Mouse (Mus musculus): ENCODE results near the gene Cpm.
"Not testable (repeated sequence)": the region's sequence is repeated elsewhere in the genome, so short reads cannot be mapped to it uniquely, and the experiment has no call there.

Gene Cpm

GRCm38 (mm10) chr10:117729139-117729814 is 100.0 kb downstream of the Cpm start:
- no peak for DNase-seq (ENCODE audit: extremely low read depth, insufficient read length, low spot score)

- DNase-seq (ENCODE audit: extremely low read depth, insufficient read length, low spot score) = no peak
These were observed 100.8 kb downstream of the Cpm start for GRCm38 (mm10) chr10:117730140-117730539.

GRCm38 (mm10) chr10:117730637-117731203 is 101.4 kb downstream of the Cpm start:
- DNase-seq (ENCODE audit: extremely low read depth, insufficient read length, low spot score) = no peak

GRCm38 (mm10) chr10:117731244-117732101 is 102.2 kb downstream of the Cpm start:
- peak; percentile 47 for DNase-seq (ENCODE audit: extremely low read depth, insufficient read length, low spot score)

GRCm38 (mm10) chr10:117732184-117732583 is 102.9 kb downstream of the Cpm start:
- DNase-seq (ENCODE audit: extremely low read depth, insufficient read length, low spot score) = no peak

GRCm38 (mm10) chr10:117732962-117733592 is 103.8 kb downstream of the Cpm start:
- no peak for DNase-seq (ENCODE audit: extremely low read depth, insufficient read length, low spot score)

GRCm38 (mm10) chr10:117733626-117734025 is 104.3 kb downstream of the Cpm start:
- not testable (repeated sequence) for DNase-seq (ENCODE audit: extremely low read depth, insufficient read length, low spot score)

GRCm38 (mm10) chr10:117734104-117734852 is 105.0 kb downstream of the Cpm start:
- not testable (repeated sequence) for DNase-seq (ENCODE audit: extremely low read depth, insufficient read length, low spot score)

- not testable (repeated sequence) for DNase-seq (ENCODE audit: extremely low read depth, insufficient read length, low spot score)
These were observed 106.1 kb downstream of the Cpm start for GRCm38 (mm10) chr10:117735396-117735795.

- no peak for DNase-seq (ENCODE audit: extremely low read depth, insufficient read length, low spot score)
These were observed 107.3 kb downstream of the Cpm start for GRCm38 (mm10) chr10:117736573-117736972.

All from 3134 (cell line).